Mouse (Mus musculus) MEL-GATA-1-ER (cell line): ENCODE results near the gene Tmeff2.
A peak's percentile ranks its signal among the peaks of the same experiment; 100 is the strongest.

Experiments used
- DNase-seq: peaks from one replicate; pipeline ENCODE4 v3.0.0-alpha.2; 2012; ENCODE audit warnings: low read depth; ENCODE audit errors: extremely low read depth

The Tmeff2 gene

DNA sequence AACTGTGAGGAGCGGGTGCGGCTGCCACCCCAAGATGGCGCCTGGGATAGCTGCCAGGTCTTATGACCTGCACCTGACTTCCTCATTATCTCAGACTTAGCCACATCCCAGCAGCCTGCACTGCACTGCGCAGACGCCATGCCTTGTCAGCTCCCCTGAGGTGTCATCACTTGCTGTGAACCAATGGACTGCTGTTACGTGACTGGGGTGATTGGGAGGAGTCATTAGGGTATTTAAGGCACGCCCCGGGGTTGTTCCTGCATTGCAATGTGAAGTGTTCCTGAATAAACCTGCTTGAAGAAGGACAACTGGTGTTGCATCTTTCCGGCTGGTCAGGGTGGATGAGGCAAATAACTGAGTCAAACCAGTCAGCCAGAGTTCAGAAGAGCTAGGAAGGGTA, at the start of gene Tmeff2:
Gene Tmeff2 (plus strand): TSS at position 262 of the 400 bp plus-strand sequence.
- peak; percentile 5 for DNase-seq

DNA sequence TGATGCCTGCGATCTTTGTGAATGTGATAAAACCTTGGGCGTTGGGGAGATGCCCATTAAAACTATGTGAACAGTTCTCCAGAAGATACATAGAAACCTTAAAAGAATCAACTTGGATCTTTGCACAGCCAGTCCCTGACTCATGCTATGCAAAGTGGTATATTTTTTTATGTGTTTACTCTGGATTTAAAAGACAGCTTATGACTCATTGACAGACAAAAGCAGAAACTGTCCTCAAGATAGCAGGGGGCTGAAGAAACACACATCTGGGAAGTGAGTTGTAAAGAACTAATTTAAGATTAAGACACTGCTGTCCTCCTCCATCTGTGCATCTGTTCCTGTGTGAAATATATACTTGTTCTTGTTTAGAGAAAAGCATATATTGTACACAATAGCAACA, 38.9 kb upstream of the Tmeff2 start:
- no peak for DNase-seq

DNA sequence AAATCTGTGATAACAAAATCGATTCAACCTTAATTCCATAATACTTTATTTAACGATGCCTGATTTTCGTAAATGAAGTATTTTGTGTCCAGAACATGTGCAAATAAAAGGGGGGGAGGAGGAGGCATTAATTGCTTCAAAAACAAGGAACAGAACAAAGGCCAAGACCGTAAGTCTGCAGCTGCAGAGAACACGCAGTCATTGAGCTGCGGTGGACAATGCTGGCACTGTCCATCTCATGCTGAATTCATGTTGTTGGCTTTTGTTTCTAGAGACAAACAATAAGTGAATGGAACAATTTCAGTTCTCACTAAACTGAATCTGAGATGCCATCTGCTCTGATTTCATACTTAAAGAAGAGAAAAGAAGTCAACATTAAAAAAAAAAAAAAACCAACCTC, 2.8 kb upstream of the Tmeff2 start:
- DNase-seq, result no peak

GRCm38 (mm10) chr1:50924838-50925355, 24.4 kb downstream of the Tmeff2 start:
- DNase-seq, result no peak

DNA sequence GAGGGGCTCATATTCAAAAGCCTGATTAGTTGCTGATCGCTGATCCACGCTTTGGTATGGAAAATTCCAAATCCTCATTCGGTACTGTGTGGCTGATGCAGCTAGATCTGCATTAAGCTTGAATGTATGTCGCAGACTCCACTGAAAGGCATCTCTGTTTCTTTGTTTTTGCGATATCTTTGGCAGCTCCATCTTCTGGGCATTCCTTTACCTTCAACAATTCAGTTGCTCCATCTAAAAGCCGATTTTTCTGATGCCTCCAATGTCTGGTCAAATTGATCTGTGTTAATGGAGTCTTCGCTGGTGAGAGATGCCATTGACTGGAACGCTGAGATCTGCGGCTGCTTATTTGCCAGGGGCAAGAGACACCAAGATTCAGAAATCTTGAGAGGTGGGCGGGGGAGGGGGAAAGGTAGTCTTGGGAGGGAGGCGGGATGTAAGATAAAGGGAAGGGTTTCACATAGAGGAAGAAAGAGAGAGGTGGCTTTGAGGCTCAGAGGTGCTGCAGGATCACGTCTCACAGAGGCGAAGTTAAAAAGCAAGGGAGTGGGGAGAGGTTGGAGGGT, 25.0 kb downstream of the Tmeff2 start:
- no peak for DNase-seq

- no peak for DNase-seq
These were observed 26.1 kb downstream of the Tmeff2 start for GRCm38 (mm10) chr1:50926374-50927060.

GRCm38 (mm10) chr1:50927077-50927611, 26.7 kb downstream of the Tmeff2 start:
- DNase-seq, result no peak

DNA sequence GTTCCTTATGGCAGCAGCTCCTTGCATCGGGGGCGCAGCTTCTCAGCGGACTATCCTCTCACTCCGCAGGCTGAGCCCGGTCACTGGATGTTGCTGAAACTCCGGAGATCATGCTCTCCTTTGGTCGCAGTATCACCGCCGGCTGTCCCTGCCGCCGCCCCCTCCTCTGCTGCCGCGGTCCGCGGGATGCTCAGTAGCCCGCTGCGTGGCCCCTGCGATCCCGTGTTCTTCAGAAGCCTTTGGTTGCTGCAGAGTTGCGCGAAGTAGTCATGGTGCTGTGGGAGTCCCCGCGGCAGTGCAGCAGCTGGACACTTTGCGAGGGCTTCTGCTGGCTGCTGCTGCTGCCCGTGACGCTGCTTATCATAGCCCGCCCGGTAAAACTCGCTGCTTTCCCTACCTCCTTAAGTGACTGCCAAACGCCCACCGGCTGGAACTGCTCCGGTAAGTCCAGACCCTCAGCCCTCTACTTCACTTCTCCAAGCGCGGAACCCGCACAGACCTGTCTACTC, 27.3 kb downstream of the Tmeff2 start:
- no peak for DNase-seq

- DNase-seq, result no peak
These were observed 28.3 kb downstream of the Tmeff2 start for GRCm38 (mm10) chr1:50928776-50929175.

- no peak for DNase-seq
These were observed 34.6 kb downstream of the Tmeff2 start for GRCm38 (mm10) chr1:50935076-50935475.

DNA sequence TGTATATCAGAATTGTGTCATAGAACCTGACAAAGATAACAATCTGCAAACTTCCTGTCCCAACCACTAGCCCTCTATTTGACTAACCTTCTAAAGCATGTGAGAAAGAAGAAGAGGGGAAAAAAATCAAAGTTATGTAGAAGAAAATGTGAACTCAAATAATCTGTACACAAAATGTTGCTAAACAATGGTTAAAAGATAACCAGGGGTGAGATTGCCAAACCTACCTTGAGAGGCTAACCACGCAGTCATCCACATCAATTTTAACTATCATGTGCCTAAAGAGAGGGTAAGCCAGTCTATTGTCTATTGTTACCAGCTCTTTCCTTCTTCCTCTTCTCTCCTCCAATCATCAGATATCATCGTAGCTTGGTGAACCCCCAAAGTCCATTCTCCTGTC, 35.0 kb downstream of the Tmeff2 start:
- DNase-seq, result no peak

- no peak for DNase-seq
These were observed 39.9 kb downstream of the Tmeff2 start for GRCm38 (mm10) chr1:50940131-50941039.

DNA sequence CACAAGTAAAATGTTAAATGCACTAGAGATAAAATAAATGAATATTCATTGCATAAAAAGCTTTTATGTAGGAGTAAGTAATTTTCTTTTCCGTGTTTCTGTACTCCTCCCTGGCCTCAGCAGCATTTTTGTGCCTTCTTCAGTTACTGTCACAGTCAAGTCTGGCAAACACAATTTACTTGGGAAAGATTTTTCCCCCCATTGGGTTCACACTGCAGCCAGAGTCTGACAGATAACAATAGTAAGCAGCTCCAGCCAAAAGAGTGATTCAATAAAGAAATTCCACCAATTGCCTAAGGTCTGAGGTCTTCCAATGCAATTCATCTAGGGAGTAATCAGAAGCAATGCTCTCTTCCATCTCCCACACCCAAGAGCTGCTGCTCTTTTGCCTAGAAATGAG, 48.1 kb downstream of the Tmeff2 start:
- DNase-seq, result no peak

- DNase-seq, result no peak
These were observed 58.4 kb downstream of the Tmeff2 start for GRCm38 (mm10) chr1:50958844-50959243.

DNA sequence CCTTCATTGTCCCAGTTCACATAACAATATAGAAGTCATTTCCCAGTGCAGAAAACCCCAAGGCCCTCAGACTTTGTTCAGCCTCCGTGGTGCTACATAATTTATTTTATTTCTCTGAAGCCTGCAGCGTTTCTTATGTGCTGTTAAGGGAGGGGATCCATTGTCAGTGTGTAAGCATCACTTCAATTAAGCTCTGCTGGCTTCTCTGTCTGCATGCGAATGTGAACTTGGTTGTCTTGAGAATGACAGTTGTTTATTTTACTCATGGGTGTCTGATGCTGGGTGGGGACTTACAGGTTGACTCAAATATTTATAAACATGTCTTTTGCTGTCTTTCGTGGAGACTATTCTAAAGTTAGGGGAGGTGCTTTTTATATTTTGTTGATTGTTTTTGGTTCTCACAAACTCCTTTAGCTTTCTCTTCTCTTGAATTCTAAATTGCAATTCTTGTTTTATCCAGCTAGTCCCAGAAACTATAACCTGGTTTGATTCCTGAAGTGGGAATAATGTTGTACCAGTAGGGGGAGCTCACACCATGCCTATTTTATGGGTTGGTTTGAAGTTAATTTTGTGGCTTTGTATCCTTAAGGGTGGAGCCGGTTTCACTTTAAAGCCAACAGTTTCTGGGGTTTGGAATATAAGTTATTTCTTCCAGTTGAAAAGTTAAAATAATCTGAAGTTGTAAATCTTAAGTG, 61.7 kb downstream of the Tmeff2 start:
- no peak for DNase-seq

DNA sequence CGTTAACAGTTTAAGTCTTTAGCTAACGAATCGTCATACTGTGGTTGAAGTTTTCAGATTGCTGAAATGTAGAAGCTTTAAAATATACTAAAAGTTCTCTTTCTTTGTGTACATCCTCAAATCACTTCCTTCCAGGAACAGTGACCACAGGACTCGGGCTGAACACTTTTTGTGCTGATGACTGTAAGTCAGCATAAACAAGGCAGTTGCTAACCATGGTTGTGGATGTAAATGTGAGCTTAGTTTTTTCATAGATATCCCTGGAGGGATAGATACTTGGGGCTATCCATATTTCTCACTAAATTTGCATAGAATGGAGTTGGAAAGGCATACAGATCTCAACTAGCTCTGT, 62.2 kb downstream of the Tmeff2 start:
- no peak for DNase-seq

DNA sequence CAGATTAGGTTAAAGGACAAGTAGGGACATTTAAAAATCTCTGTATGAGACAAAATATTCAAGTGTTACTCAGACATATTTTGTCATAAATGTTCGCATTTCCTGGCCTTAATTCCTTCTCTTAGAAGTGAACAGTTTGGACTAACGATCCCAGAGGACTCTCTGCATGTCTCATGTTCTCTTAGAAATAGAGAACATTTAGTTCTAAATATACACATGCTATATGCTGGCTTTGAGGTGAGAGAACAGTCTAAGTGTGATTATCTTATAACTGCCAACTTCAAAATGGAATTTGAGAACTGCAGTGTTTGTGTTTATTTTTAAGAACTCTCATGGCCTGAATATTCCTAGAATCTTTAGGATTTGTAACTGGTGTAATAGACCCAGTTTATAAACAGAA, 69.2 kb downstream of the Tmeff2 start:
- DNase-seq, result no peak

GRCm38 (mm10) chr1:50970853-50971252, 70.4 kb downstream of the Tmeff2 start:
- DNase-seq, result no peak

- no peak for DNase-seq
These were observed 72.3 kb downstream of the Tmeff2 start for GRCm38 (mm10) chr1:50972509-50973436.
